Mouse (Mus musculus) liver, embryonic 14.5 days (tissue): ENCODE results near the gene Eml4. TPM values are rescaled to one million over a fixed set of nuclear protein-coding genes. Genes with fewer than 3 reads are reported as not detected.

Experiments
- ATAC-seq: fragments of 200-750 bp; cut with Nextera tagmentation; 2 replicates; pipeline ENCODE4 v1.8.0; 2017; ENCODE audit warnings: moderate number of reproducible peaks, mild to moderate bottlenecking, moderate library complexity; ENCODE audit not compliant: insufficient read depth
- DNase-seq, 3 experiments: peaks; one replicate each; pipeline ENCODE4 v3.0.0-alpha.2; 2012 to 2013; ENCODE audit warnings: low read depth in 3 of 3, low spot score in 3 of 3
- H3K27ac ChIP-seq: fragments of 300-500 bp; sonication (generic); 2 replicates; pipeline ENCODE4 v1.5.1; 2014; ENCODE audit warnings: moderate library complexity, mild to moderate bottlenecking, control low read depth, inconsistent platforms
- H3K27me3 ChIP-seq: fragments of 300-500 bp; sonication (generic); 2 replicates; pipeline ENCODE4 v1.6.1; 2014; ENCODE audit warnings: mild to moderate bottlenecking, low read length, moderate library complexity; ENCODE audit not compliant: control insufficient read depth, insufficient read depth
- H3K36me3 ChIP-seq: fragments of 300-500 bp; sonication (generic); replicated peaks from 2 replicates; pipeline ENCODE4 v1.6.1; 2014; ENCODE audit warnings: low read depth; ENCODE audit not compliant: control insufficient read depth, insufficient read depth
- H3K4me1 ChIP-seq, 2 experiments: fragments of 200-500 bp in 1 of 2; fragments of 300-500 bp in 1 of 2; sonication (generic) in 1 of 2; replicated peaks; 2 replicates each; pipeline ENCODE4 v1.6.1; 2012 to 2014; ENCODE audit warnings: antibody characterized with exemption in 1 of 2, inconsistent platforms in 1 of 2, low read length in 1 of 2; ENCODE audit not compliant: control insufficient read depth in 2 of 2, insufficient read depth in 2 of 2
- H3K4me2 ChIP-seq: fragments of 300-500 bp; sonication (generic); 2 replicates; pipeline ENCODE4 v1.6.1; 2014; ENCODE audit warnings: low read depth, mild to moderate bottlenecking, control low read depth, moderate library complexity
- H3K4me3 ChIP-seq, 2 experiments: fragments of 200-500 bp in 1 of 2; fragments of 300-500 bp in 1 of 2; sonication (generic) in 1 of 2; 2 replicates each; pipeline ENCODE4 v1.5.1; 2012 to 2014; ENCODE audit warnings: low read depth in 2 of 2, low read length in 2 of 2, mild to moderate bottlenecking in 2 of 2, control low read depth in 1 of 2, inconsistent platforms in 1 of 2, moderate library complexity in 1 of 2; ENCODE audit not compliant: insufficient read depth in 1 of 2
- H3K9ac ChIP-seq: fragments of 300-500 bp; sonication (generic); replicated peaks from 2 replicates; pipeline ENCODE4 v1.6.1; 2014; ENCODE audit warnings: mild to moderate bottlenecking, control low read depth, moderate library complexity
- H3K9me3 ChIP-seq: fragments of 300-500 bp; sonication (generic); 2 replicates; pipeline ENCODE4 v1.6.1; 2016; ENCODE audit warnings: low read length, mixed read lengths; ENCODE audit not compliant: control insufficient read depth
- CTCF ChIP-seq: IDR thresholded peaks from 2 replicates; pipeline ENCODE4 v1.5.1; 2016; ENCODE audit warnings: antibody characterized with exemption, low read depth, control low read depth
- EP300 ChIP-seq: IDR thresholded peaks from 2 replicates; pipeline ENCODE4 v1.6.1; 2016; ENCODE audit warnings: antibody characterized with exemption, low read depth
- WGBS: fragments of 180-500 bp; shearing (Covaris S2); extraction: QIAGEN DNeasy Blood & Tissue Kit; methylation state at CpG from one replicate; pipeline ENCODE4 v1.1.7; 2014; ENCODE audit not compliant: insufficient replicate concordance; 5-methylcytosine and 5-hydroxymethylcytosine counted together
- polyA plus RNA-seq, 2 experiments: library from polyadenylated mRNA; depleted of rRNA in 1 of 2; stranded (reverse) in 1 of 2; unstranded in 1 of 2; fragments of >200 nt; fragmentation: Nextera tagmentation in 1 of 2; extraction: Ambion mirVana in 1 of 2; gene quantifications; 2 replicates each; pipeline versions ENCODE4 v1.2.1 to v1.2.3; 2012 to 2014

Eml4 gene
- polyA plus RNA-seq, 2 experiments: 4.8 to 5.0 TPM

GRCm38 (mm10) chr17:83324269-83324616 lies 26.5 kb upstream of the Eml4 start:
- H3K4me1 ChIP-seq: peaks cover 0 to 8% of the 10 kb centered on the region in 2 experiments; a peak in 2 of 4 replicates
- H3K4me2 ChIP-seq: no peak overlapping the region
- no peak overlapping the region for H3K9ac ChIP-seq
- TF ChIP-seq EP300 (no peak), CTCF (no peak)
- no peaks in the 10 kb centered on the region for H3K9me3 ChIP-seq
- no peak for ATAC-seq
- H3K36me3 ChIP-seq: no peaks in the 10 kb centered on the region
- DNase-seq: no peak
- H3K4me3 ChIP-seq: no peak overlapping the region
- H3K27ac ChIP-seq: no peak overlapping the region
- H3K27me3 ChIP-seq: no peaks in the 10 kb centered on the region
- WGBS: 70% methylated on average over 11 of the region's 11 CpGs

- H3K27me3 ChIP-seq: no peaks in the 10 kb centered on the region
- DNase-seq (no peak), ATAC-seq (no peak)
- H3K4me1 ChIP-seq: peaks cover 0 to 7% of the 10 kb centered on the region in 2 experiments; a peak in 2 of 4 replicates
- H3K9me3 ChIP-seq: no peaks in the 10 kb centered on the region
- H3K36me3 ChIP-seq: no peaks in the 10 kb centered on the region
- peak overlapping the region; percentile 54 for H3K4me2 ChIP-seq
- TF ChIP-seq EP300 (no peak), CTCF (no peak)
- WGBS: 27% methylated on average over 13 of the region's 13 CpGs
- no peak overlapping the region for H3K9ac ChIP-seq
- H3K4me3 ChIP-seq: peak overlapping the region; percentile 30 to 59; a peak in 3 of 4 replicates
- H3K27ac ChIP-seq: no peak overlapping the region
These were observed 15.5 kb upstream of the Eml4 start for GRCm38 (mm10) chr17:83335183-83335584.

GRCm38 (mm10) chr17:83337051-83337898 lies 13.5 kb upstream of the Eml4 start:
- Histone ChIP-seq H3K4me2 (no peak overlapping the region), H3K27ac (no peak overlapping the region), H3K9me3 (no peaks in the 10 kb centered on the region), H3K9ac (no peak overlapping the region), H3K4me1 (peaks cover 0 to 6% of the 10 kb centered on the region in 2 experiments; a peak in 1 of 4 replicates), H3K4me3 (no peak overlapping the region), H3K27me3 (no peaks in the 10 kb centered on the region), H3K36me3 (no peaks in the 10 kb centered on the region)
- TF ChIP-seq EP300 (no peak), CTCF (peak; percentile 24; the same call in 1 of the 2 replicates)
- WGBS: 59% methylated on average over 13 of the region's 13 CpGs
- DNase-seq (no peak), ATAC-seq (no peak)

- H3K9me3 ChIP-seq: no peaks in the 10 kb centered on the region
- H3K27ac ChIP-seq: no peak overlapping the region
- no peak overlapping the region for H3K9ac ChIP-seq
- no peak for TF ChIP-seq EP300
- H3K4me2 ChIP-seq: no peak overlapping the region
- peaks cover 0 to 6% of the 10 kb centered on the region in 2 experiments; a peak in 1 of 4 replicates for H3K4me1 ChIP-seq
- H3K4me3 ChIP-seq: no peak overlapping the region
- DNase-seq (no peak), ATAC-seq (no peak)
- H3K36me3 ChIP-seq: no peaks in the 10 kb centered on the region
- no peaks in the 10 kb centered on the region for H3K27me3 ChIP-seq
- 64% methylated on average over 13 of the region's 13 CpGs for WGBS
These were observed 11.2 kb upstream of the Eml4 start for GRCm38 (mm10) chr17:83339368-83340085.
